Mouse (Mus musculus) E14TG2a.4 (cell line): ENCODE data around the gene Clasrp.

ENCODE experiments used
- CTCF ChIP-seq: conservative IDR thresholded peaks from 2 replicates; pipeline ENCODE4 v1.5.1; 2014; ENCODE audit warnings: low read length
- NANOG ChIP-seq: IDR thresholded peaks from 2 replicates; pipeline ENCODE4 v1.6.1; 2014; ENCODE audit warnings: borderline replicate concordance, low read length, mixed read lengths

GRCm38 (mm10) chr7:19633855-19634254 lies 29.6 kb upstream of the Clasrp start:
- TF ChIP-seq CTCF (no peak), NANOG (no peak)
